Mouse (Mus musculus): ENCODE measurements around the gene Pdss1. TPM values are rescaled to one million over a fixed set of nuclear protein-coding genes. Genes with fewer than 3 reads are reported as not detected.

The Pdss1 gene
- polyA plus RNA-seq, 1 experiment from 2014 or later = 26.0 TPM

DNA sequence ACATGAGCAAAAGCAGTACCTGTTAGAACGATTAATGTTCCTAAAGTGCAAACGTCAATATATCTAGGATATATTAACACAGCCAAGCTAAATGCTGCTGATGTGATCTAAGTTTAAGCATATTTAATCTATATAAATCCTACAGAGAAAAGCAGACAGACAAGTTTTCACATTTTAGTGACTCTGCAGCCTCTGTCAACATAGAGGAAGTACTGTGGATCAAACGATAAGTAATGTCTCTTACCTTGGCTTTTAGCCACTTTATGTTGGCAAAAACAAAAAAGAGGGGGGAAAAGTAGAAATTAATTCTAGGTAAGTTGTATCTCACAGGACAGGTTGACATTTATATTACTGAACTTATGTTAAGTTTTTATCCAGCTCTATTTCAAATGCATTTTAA, 67.6 kb downstream of the Pdss1 start:
- H3K9me3 ChIP-seq (replicated peaks) = no peaks in the 10 kb centered on the region
- H3K9ac ChIP-seq = no peak overlapping the region
- no peak overlapping the region for H3K27ac ChIP-seq
- no peaks in the 10 kb centered on the region for H3K27me3 ChIP-seq
- no peaks in the 10 kb centered on the region for H3K4me1 ChIP-seq
- peaks cover 4% of the 10 kb centered on the region; the same call in 1 of the 2 replicates for H3K36me3 ChIP-seq (ENCODE audit: poor library complexity, severe bottlenecking)
- no peak overlapping the region for H3K4me3 ChIP-seq
- no peak for ATAC-seq
- no peak overlapping the region for H3K4me2 ChIP-seq
- 92% methylated on average over 3 of the region's 3 CpGs for WGBS

DNA sequence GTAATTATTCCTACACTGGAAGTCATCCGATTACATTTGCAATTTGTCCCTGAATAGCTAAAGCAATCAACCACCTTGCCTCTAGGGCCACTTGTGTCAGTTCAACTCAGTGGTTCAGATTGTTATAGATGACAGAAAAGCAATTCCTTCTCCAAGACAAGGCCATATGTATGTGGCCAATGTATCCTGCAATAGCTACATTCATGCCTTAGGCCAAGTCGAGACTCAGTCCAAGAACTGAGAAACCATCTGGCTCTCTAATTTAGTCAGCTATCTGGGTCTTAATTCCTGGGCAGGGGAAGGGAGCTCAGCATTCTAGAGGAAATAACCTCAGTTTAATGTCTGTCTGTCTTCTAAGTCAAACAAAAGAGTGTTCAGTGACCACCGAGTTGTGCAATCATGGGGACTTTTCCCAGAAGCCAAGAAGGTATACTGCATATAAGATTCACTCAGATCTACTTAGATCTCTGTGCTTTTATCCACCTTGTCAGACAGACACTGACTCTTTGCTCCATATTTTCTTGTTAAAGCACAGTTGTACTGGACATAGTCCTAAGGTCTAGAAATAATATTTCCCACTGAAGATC, 82.2 kb downstream of the Pdss1 start:
- Histone ChIP-seq H3K27me3 (no peaks in the 10 kb centered on the region), H3K27ac (no peak overlapping the region), H3K9ac (no peak overlapping the region), H3K9me3 (replicated peaks) (no peaks in the 10 kb centered on the region), H3K36me3 (ENCODE audit: poor library complexity, severe bottlenecking) (no peaks in the 10 kb centered on the region), H3K4me2 (no peak overlapping the region), H3K4me1 (no peaks in the 10 kb centered on the region), H3K4me3 (no peak overlapping the region)
- 86% methylated on average over 3 of the region's 3 CpGs for WGBS
- ATAC-seq = no peak

DNA sequence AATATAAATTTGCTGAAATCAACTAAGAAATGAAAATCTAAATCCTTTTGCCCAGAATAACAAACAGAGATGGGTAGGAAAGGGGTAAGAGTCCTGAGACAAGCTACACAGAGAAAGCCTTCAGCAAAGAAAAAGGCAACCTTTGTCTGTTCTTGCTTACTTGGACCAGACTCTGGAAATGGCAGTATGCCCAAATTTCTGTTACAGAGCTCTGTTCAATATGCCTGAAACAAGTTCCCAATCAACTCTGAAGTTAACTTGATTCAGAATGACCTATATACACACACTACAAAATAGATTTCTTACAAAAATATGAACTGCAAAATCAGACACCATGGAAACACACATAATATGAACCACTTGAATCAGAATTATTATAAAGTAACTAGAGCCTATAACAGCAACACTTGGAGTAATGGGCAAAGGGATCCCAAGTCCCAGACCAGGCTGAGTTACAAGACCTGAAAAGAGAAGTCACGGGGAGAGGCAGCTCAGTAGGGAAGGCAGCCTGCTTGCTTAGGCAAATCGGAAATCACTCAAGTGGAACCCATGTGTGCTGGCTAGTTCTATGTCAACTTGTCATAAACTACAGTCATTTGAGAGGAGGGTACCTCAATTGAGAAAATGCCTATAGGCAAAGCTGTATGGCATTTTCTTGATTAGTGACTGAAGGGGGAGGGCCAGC, 90.8 kb downstream of the Pdss1 start:
- H3K4me1 ChIP-seq = peaks cover 10% of the 10 kb centered on the region
- 64% methylated on average over 2 of the region's 2 CpGs for WGBS
- H3K27me3 ChIP-seq = no peaks in the 10 kb centered on the region

More for the DNA sequence above, 90.8 kb downstream of the Pdss1 start:
- no peaks in the 10 kb centered on the region for H3K36me3 ChIP-seq (ENCODE audit: poor library complexity, severe bottlenecking)
- H3K4me2 ChIP-seq = no peak overlapping the region
- H3K9ac ChIP-seq = no peak overlapping the region
- no peaks in the 10 kb centered on the region for H3K9me3 ChIP-seq (replicated peaks)
- no peak overlapping the region for H3K4me3 ChIP-seq
- no peak overlapping the region for H3K27ac ChIP-seq
- no peak; the same call in 1 of the 2 replicates for ATAC-seq

Other genes starting within 250 kb of the Pdss1 start
- gene Apbb1ip, start 121.4 kb upstream of the Pdss1 start, polyA plus RNA-seq (2015; fragmentation: Nextera tagmentation; extraction: Ambion mirVana) = 0.44 and 0.61 TPM in 2 replicates
- 43.8 and 49.5 TPM in 2 replicates for gene Abi1, start 144.7 kb downstream of the Pdss1 start, polyA plus RNA-seq (2015; fragmentation: Nextera tagmentation; extraction: Ambion mirVana)
- 65.7 and 68.9 TPM in 2 replicates for gene Acbd5, start 172.6 kb downstream of the Pdss1 start, polyA plus RNA-seq (2015; fragmentation: Nextera tagmentation; extraction: Ambion mirVana)